Mouse (Mus musculus): ENCODE results near the gene Gm17334.

- TF ChIP-seq MAFK (IDR thresholded peaks at IDR 0.05; ENCODE audit: insufficient read depth, low read depth, low read length) (no peak), CHD2 (IDR thresholded peaks at IDR 0.05; ENCODE audit: low read depth, low read length) (no peak), ZC3H11A (IDR thresholded peaks at IDR 0.05; ENCODE audit: borderline replicate concordance, low read depth, low read length) (no peak), HCFC1 (IDR thresholded peaks at IDR 0.05; ENCODE audit: borderline replicate concordance, insufficient read depth, low read length) (no peak)
Observed at GRCm38 (mm10) chr11:53759545-53760406, 13.2 kb downstream of the Gm17334 start.
